Mouse (Mus musculus) lung, adult 2 months (tissue): ENCODE measurements around the gene Mical3.

Experiments
- CTCF ChIP-seq: fragments of 200-500 bp; IDR thresholded peaks from 2 replicates; pipeline ENCODE4 v1.5.1; 2011; ENCODE audit warnings: mild to moderate bottlenecking, low read length, control low read depth; ENCODE audit not compliant: insufficient read depth
- POLR2A ChIP-seq: fragments of 200-500 bp; IDR thresholded peaks from 2 replicates; pipeline ENCODE4 v1.6.1; 2011; ENCODE audit warnings: low read depth, mild to moderate bottlenecking, control low read depth, low read length, borderline replicate concordance; ENCODE audit errors: extremely low read depth

DNA sequence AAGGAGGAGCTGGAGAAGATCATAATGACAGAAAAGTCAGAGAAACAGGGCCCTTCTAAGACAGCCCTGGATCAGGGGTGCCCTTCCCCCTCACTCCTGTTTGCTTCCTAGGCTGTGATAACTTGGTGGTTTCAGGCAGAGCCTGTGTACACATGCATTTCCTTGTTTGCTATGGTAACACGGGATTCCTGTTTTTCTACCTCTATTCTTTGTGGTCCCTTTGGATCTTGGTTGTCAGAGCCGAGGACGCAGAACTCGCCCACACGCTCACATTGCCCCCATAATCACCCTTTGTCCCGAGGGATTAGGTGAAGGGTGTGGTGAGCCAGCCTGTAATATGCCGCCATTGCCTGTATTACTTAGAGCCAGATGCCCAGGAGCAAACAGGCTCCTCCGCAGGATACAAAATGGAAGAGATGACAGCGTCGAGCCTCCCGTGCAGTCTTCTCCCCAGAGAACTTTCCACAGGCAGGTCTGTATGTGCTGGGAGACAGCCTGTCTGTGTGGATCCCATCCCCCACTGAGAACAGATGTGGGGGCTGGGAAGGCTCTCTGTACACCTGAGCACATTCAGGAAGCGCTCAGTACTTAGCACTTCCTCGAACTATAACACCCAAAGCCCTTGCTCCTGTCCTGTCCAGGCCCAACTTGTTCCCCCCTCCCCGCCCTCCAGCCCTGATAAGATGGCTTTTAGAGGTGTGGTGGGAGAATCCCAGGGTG, 45.4 kb upstream of the Mical3 start:
- TF ChIP-seq CTCF (no peak), POLR2A (no peak)
